Mouse (Mus musculus) CH12.LX (cell line): Measurements from ENCODE around the gene Hip1r.

Experiments
- CTCF ChIP-seq, 2 experiments: IDR thresholded peaks in 1 of 2; conservative IDR thresholded peaks in 1 of 2; 2 replicates each; pipeline ENCODE4 v1.5.1; 2011 to 2012; ENCODE audit warnings: low read depth in 2 of 2, low read length in 2 of 2, improper control_type of control experiment in 1 of 2, inconsistent platforms in 1 of 2, mild to moderate bottlenecking in 1 of 2, moderate library complexity in 1 of 2
- ELF1 ChIP-seq: IDR thresholded peaks from 2 replicates; pipeline ENCODE4 v1.6.1; 2014; ENCODE audit warnings: low read depth, mild to moderate bottlenecking, inconsistent platforms, low read length, improper control_type of control experiment
- EP300 ChIP-seq: IDR thresholded peaks from 2 replicates; pipeline ENCODE4 v1.6.1; 2011; ENCODE audit warnings: low read length, improper control_type of control experiment
- IRF4 ChIP-seq: IDR thresholded peaks from 2 replicates; pipeline ENCODE4 v1.6.1; 2014; ENCODE audit warnings: low read depth, mild to moderate bottlenecking, inconsistent platforms, low read length, improper control_type of control experiment
- JUN ChIP-seq: IDR thresholded peaks from 2 replicates; pipeline ENCODE4 v1.6.1; 2011; ENCODE audit warnings: low read depth, mild to moderate bottlenecking, low read length, improper control_type of control experiment, moderate library complexity; ENCODE audit not compliant: insufficient read depth
- JUND ChIP-seq: conservative IDR thresholded peaks from 2 replicates; pipeline ENCODE4 v1.6.1; 2011; ENCODE audit warnings: low read depth, low read length, improper control_type of control experiment
- KAT2A ChIP-seq: IDR thresholded peaks from 2 replicates; pipeline ENCODE4 v1.6.1; 2012; ENCODE audit warnings: low read length, improper control_type of control experiment, inconsistent platforms; ENCODE audit not compliant: insufficient replicate concordance
- MAZ ChIP-seq: IDR thresholded peaks from 2 replicates; pipeline ENCODE4 v1.6.1; 2012; ENCODE audit warnings: low read depth, mild to moderate bottlenecking, inconsistent platforms, low read length, improper control_type of control experiment, moderate library complexity
- MYC ChIP-seq: IDR thresholded peaks from 2 replicates; pipeline ENCODE4 v1.6.1; 2011; ENCODE audit warnings: low read depth, mild to moderate bottlenecking, improper control_type of control experiment, low read length
- POLR2A ChIP-seq: IDR thresholded peaks from 2 replicates; pipeline ENCODE4 v1.6.1; 2011; ENCODE audit warnings: low read depth, mild to moderate bottlenecking, improper control_type of control experiment, low read length
- SIN3A ChIP-seq: IDR thresholded peaks from 2 replicates; pipeline ENCODE4 v1.6.1; 2012; ENCODE audit warnings: low read length, improper control_type of control experiment, inconsistent platforms
- SMC3 ChIP-seq: IDR thresholded peaks from 2 replicates; pipeline ENCODE4 v1.6.1; 2011; ENCODE audit warnings: low read depth, low read length, improper control_type of control experiment

GRCm38 (mm10) chr5:123960129-123960528, 13.3 kb upstream of the Hip1r start:
- TF ChIP-seq IRF4 (no peak), CTCF (conservative IDR thresholded peaks at IDR 0.05 in 1 of 2, IDR thresholded peaks at IDR 0.05 in 1 of 2; ENCODE audit: low read depth in 2 of 2, low read length in 2 of 2) (no peak), ELF1 (no peak), MYC (no peak), JUND (no peak), SIN3A (no peak), MAZ (no peak), KAT2A (no peak), SMC3 (no peak), EP300 (no peak), JUN (no peak), POLR2A (no peak)
